Mouse (Mus musculus) stomach, embryonic 16.5 days (tissue): Measurements from ENCODE around the gene Muc1. TPM values are rescaled to one million over a fixed set of nuclear protein-coding genes. Genes with fewer than 3 reads are reported as not detected.
A peak's percentile ranks its signal among the peaks of the same experiment; 100 is the strongest.

Experiments
- ATAC-seq: fragments of 200-750 bp; cut with Nextera tagmentation; 2 replicates; pipeline ENCODE4 v1.8.0; 2017; ENCODE audit warnings: moderate number of reproducible peaks, moderate TSS enrichment; ENCODE audit not compliant: insufficient read depth, low FRiP score
- H3K27ac ChIP-seq: fragments of 300-500 bp; sonication (generic); 2 replicates; pipeline ENCODE4 v1.5.1; 2014; ENCODE audit warnings: low read length
- H3K27me3 ChIP-seq: fragments of 300-500 bp; sonication (generic); 2 replicates; pipeline ENCODE4 v1.6.1; 2014; ENCODE audit warnings: low read length, control low read depth, mixed read lengths; ENCODE audit not compliant: control insufficient read depth, insufficient read depth
- H3K36me3 ChIP-seq: fragments of 300-500 bp; sonication (generic); 2 replicates; pipeline ENCODE4 v1.6.1; 2014; ENCODE audit warnings: low read length; ENCODE audit not compliant: control insufficient read depth, insufficient read depth
- H3K4me1 ChIP-seq: fragments of 300-500 bp; sonication (generic); 2 replicates; pipeline ENCODE4 v1.6.1; 2014; ENCODE audit warnings: low read length, control low read depth, mixed read lengths; ENCODE audit not compliant: control insufficient read depth, insufficient read depth
- H3K4me2 ChIP-seq: fragments of 300-500 bp; sonication (generic); 2 replicates; pipeline ENCODE4 v1.6.1; 2014; ENCODE audit warnings: low read depth, low read length, mixed read lengths
- H3K4me3 ChIP-seq: fragments of 300-500 bp; sonication (generic); replicated peaks from 2 replicates; pipeline ENCODE4 v1.5.1; 2014; ENCODE audit warnings: mild to moderate bottlenecking, low read length
- H3K9ac ChIP-seq: fragments of 300-500 bp; sonication (generic); 2 replicates; pipeline ENCODE4 v1.6.1; 2014; ENCODE audit warnings: low read length
- H3K9me3 ChIP-seq: fragments of 300-500 bp; sonication (generic); replicated peaks from 2 replicates; pipeline ENCODE4 v1.6.1; 2016; ENCODE audit warnings: low read length, control low read depth; ENCODE audit not compliant: control insufficient read depth
- WGBS: fragments of 180-500 bp; shearing (Covaris S2); extraction: QIAGEN DNeasy Blood & Tissue Kit; methylation state at CpG from one replicate; pipeline ENCODE4 v1.1.7; 2014; 5-methylcytosine and 5-hydroxymethylcytosine counted together
- polyA plus RNA-seq: library from polyadenylated mRNA; unstranded; fragments of >200 nt; fragmentation: Nextera tagmentation; extraction: Ambion mirVana; gene quantifications from 2 replicates; pipeline ENCODE4 v1.2.1, GENCODE M21; 2015

The Muc1 gene
- polyA plus RNA-seq: 112 and 164 TPM in 2 replicates

DNA sequence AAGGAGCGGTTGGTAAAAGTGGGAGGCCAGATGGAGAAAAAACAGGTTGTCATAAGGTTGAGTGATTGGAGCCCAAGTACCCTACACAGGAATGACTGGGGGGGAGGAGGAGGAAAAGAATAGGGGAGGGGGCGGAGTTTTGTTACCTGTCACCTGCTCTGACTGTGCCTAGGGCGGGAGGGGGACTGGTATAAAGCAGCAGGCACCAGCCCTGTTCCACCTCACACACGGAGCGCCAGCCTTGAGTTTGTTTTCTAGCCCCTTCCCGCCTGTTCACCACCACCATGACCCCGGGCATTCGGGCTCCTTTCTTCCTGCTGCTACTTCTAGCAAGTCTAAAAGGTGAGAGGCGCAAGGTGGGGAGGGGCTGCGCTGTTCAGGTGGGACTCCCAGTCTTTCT lies at the start of gene Muc1:
Gene Muc1, plus strand, starts transcription at position 222 of the 400 bp plus-strand sequence.
- 25% methylated on average over 10 of the region's 10 CpGs for WGBS
- Histone ChIP-seq H3K4me2 (peak within 1 kb of the TSS; percentile 85), H3K4me3 (peak within 1 kb of the TSS; percentile 52), H3K9ac (peak within 1 kb of the TSS; percentile 69), H3K27ac (peak within 1 kb of the TSS; percentile 83), H3K4me1 (peaks cover 36% of the 10 kb centered on the region), H3K9me3 (no peaks in the 10 kb centered on the region), H3K27me3 (no peaks in the 10 kb centered on the region; the same call in 1 of the 2 replicates), H3K36me3 (no peaks in the 10 kb centered on the region)
- peak; percentile 52 for ATAC-seq

DNA sequence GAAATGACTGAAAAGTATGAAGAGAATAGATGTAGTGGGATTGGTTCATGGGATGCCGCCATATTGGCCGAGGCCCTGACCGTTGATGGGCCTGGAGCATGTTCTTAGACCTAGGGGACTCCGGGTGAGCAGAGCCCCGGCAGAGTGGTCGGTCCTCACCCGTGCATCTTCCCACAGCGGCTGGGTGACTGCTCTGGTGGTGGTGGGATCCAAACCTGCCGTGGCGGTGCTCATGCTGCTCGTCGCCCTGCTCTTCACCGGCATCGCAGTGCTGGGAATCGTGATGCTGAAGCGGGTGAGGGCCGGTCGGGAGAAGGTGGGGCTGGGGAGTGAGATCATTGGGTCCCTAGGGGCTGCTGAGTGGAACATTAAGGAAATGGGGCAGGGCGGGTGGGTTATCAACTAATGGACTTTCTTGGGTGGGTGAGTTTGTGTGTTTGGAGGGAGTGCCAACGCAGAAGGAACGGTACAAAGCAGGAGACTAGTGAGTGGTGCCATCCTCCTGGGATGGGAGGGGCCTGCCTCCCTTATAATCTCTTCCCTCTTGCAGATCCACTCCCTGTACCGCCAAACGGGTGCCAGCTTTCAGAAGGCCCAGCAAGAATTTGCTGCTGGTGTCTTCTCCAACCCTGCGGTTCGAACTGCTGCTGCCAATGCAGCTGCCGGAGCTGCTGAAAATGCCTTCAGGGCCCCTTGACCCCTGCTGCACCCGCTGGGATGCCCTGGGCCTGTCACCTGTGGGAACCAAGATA lies 46.9 kb upstream of the Muc1 start:
- Histone ChIP-seq H3K36me3 (peaks cover 6% of the 10 kb centered on the region; the same call in 1 of the 2 replicates), H3K4me3 (no peak overlapping the region), H3K27me3 (no peaks in the 10 kb centered on the region), H3K9ac (no peak overlapping the region), H3K4me1 (peaks cover 28% of the 10 kb centered on the region), H3K9me3 (no peaks in the 10 kb centered on the region), H3K4me2 (no peak overlapping the region), H3K27ac (peak overlapping the region; percentile 49)
- WGBS: 89% methylated on average over 27 of the region's 27 CpGs
- ATAC-seq: no peak

DNA sequence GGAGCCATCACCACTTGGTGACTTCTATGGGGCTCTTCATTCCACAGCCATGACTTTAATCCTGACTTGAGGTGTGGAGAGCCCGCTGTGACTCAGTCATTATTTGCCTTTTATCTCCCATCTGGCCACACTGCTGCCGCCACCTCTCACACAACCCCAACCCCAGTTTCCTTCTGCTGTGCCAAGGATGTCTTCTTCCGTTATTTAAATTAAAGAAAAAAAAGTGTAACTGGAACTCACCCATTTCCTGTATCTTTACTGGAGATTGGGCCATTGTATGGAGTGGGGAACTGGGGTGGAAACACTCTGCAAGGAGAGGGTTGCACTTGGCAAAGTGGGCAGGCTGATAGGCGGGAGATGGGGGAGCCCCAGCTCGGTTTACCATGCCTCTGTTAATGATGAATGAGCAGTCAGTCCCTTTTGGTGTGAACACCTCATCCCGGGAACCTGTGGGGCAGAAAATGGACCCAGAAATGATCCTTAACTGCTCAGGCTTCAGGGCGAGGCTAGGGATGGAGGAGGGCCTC lies 46.3 kb upstream of the Muc1 start:
- WGBS: 37% methylated on average over 7 of the region's 7 CpGs
- H3K9me3 ChIP-seq: no peaks in the 10 kb centered on the region
- H3K4me2 ChIP-seq: peak overlapping the region; percentile 97; the same call in 1 of the 2 replicates
- ATAC-seq: no peak
- peaks cover 6% of the 10 kb centered on the region; the same call in 1 of the 2 replicates for H3K36me3 ChIP-seq
- H3K27me3 ChIP-seq: no peaks in the 10 kb centered on the region
- H3K4me1 ChIP-seq: peaks cover 28% of the 10 kb centered on the region
- peak overlapping the region; percentile 49 for H3K27ac ChIP-seq
- H3K9ac ChIP-seq: no peak overlapping the region
- H3K4me3 ChIP-seq: peak overlapping the region; percentile 66

DNA sequence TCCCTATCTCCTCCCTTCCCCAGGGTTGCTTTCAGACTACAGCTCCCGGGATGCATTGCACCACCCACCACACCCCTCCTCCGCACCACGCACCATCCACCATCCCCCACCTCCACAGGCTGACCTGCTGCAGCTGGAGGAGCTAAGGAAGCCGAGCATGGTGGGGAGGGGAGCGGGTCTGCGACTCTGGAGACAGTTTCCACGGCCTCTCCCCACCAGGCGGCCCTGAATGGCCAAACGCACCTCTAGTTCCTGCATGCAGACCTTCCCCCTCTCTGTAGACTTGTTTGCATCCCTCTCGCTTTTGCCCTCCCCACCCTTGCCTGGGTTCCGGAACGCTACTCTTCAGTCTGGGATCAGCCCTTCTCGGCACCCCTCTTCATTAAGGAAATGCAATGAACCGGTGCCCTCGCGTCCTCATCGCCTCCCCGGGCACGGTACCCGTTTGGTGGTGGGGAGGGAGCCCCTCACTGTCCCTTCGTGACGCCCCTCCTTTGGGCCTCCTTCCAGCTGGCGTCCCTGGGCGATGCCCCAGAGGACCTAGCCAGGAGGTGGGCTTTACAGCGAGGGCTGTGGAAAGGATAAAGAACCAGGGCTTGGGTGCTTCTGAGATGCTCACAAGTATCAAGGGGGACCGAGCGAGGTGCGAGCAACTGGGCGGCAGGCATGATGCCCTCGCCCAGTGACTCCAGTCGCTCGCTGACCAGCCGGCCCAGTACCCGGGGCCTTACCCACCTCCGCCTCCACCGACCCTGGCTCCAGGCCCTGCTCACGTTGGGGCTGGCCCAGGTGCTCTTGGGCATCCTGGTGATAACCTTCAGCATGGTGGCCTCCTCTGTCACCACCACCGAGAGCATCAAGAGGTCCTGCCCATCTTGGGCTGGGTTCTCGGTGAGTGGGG lies 45.5 kb upstream of the Muc1 start, which contains the start of gene Fam189b:
Gene Fam189b, plus strand, starts transcription at position 86 of the 901 bp plus-strand sequence.
- Histone ChIP-seq H3K27ac (peak within 1 kb of the TSS; percentile 61), H3K9ac (peak within 1 kb of the TSS; percentile 88), H3K4me1 (peaks cover 24% of the 10 kb centered on the region), H3K27me3 (no peaks in the 10 kb centered on the region), H3K4me3 (peak within 1 kb of the TSS; percentile 66), H3K36me3 (peaks cover 6% of the 10 kb centered on the region; the same call in 1 of the 2 replicates), H3K9me3 (no peaks in the 10 kb centered on the region), H3K4me2 (peak within 1 kb of the TSS; percentile 97)
- peak; percentile 96 for ATAC-seq
- 6% methylated on average over 39 of the region's 39 CpGs for WGBS

DNA sequence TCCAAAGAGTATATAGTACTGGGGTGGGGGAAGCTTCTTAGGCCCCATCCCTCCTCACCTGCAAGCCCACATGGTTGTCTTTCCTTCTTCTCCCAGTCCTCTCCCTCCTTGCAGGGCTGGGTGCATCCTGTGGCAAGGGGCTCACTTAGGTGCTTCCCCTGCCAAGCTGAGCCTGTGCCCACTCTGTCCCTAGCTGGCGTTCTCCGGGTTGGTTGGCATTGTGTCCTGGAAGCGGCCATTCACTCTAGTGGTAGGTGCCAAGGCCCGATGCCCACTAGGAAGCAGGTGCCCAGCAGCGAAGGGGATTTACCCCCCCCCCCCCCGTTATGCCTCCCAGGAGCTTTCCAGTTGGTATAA lies 44.9 kb upstream of the Muc1 start:
- peaks cover 18% of the 10 kb centered on the region for H3K4me1 ChIP-seq
- peak overlapping the region; percentile 66 for H3K4me3 ChIP-seq
- H3K27me3 ChIP-seq: no peaks in the 10 kb centered on the region
- ATAC-seq: no peak
- no peak overlapping the region for H3K27ac ChIP-seq
- no peaks in the 10 kb centered on the region for H3K9me3 ChIP-seq
- WGBS: 79% methylated on average over 6 of the region's 6 CpGs
- peaks cover 6% of the 10 kb centered on the region; the same call in 1 of the 2 replicates for H3K36me3 ChIP-seq
- peak overlapping the region; percentile 88 for H3K9ac ChIP-seq
- H3K4me2 ChIP-seq: peak overlapping the region; percentile 97

GRCm38 (mm10) chr3:89187197-89187596 lies 41.7 kb upstream of the Muc1 start:
- ATAC-seq: no peak
- no peak overlapping the region for H3K27ac ChIP-seq
- H3K4me1 ChIP-seq: peaks cover 15% of the 10 kb centered on the region
- no peaks in the 10 kb centered on the region for H3K27me3 ChIP-seq
- 0 out of 2 replicates have a peak overlapping the region, but pooled peaks have one; percentile 25 for H3K9ac ChIP-seq
- H3K36me3 ChIP-seq: no peaks in the 10 kb centered on the region
- WGBS: 54% methylated on average over 23 of the region's 23 CpGs
- H3K9me3 ChIP-seq: no peaks in the 10 kb centered on the region
- H3K4me3 ChIP-seq: no peak overlapping the region
- no peak overlapping the region for H3K4me2 ChIP-seq

DNA sequence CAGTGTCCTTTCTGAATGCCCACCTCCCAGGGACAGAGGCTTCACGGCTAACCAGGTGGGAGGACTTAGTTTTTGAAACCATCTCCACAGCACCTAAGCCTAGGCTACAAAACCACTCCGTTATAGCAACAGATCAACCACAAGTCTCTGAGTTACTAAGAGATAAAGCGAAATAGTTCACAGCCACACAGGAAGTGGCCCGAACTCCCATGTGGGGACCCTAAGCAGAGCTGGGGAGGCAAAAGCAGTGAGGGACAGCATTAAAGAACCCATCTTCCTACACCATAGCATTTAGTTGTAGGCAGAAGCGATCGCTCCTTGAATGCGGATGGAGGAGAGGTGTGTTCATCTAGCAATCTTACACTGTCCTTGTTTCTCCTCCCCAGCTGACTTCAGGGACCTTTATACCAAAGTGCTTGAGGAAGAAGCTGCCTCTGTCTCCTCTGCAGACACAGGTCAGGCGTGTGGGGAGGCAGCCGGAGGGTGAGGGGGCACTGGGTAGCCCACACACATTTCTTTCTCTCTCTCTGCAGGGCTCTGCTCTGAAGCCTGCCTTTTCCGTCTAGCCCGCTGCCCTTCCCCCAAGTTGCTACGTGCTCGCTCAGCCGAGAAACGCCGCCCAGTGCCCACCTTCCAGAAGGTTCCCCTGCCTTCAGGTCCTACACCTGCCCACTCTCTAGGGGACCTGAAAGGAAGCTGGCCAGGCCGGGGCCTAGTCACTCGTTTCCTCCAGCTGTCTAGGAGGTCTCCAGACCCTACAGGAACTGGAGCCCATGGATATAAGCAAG lies 41.0 kb upstream of the Muc1 start:
- Histone ChIP-seq H3K4me3 (no peak overlapping the region), H3K9me3 (no peaks in the 10 kb centered on the region), H3K9ac (0 out of 2 replicates have a peak overlapping the region, but pooled peaks have one; percentile 25), H3K27me3 (no peaks in the 10 kb centered on the region), H3K36me3 (no peaks in the 10 kb centered on the region), H3K27ac (no peak overlapping the region), H3K4me2 (no peak overlapping the region), H3K4me1 (peaks cover 11% of the 10 kb centered on the region)
- ATAC-seq: no peak
- 81% methylated on average over 18 of the region's 18 CpGs for WGBS

GRCm38 (mm10) chr3:89188478-89188875 lies 40.4 kb upstream of the Muc1 start:
- WGBS: 70% methylated on average over 12 of the region's 12 CpGs
- no peak overlapping the region for H3K4me2 ChIP-seq
- no peaks in the 10 kb centered on the region for H3K27me3 ChIP-seq
- no peaks in the 10 kb centered on the region for H3K36me3 ChIP-seq
- no peak overlapping the region for H3K27ac ChIP-seq
- no peaks in the 10 kb centered on the region for H3K9me3 ChIP-seq
- ATAC-seq: no peak
- H3K9ac ChIP-seq: no peak overlapping the region
- H3K4me3 ChIP-seq: no peak overlapping the region
- H3K4me1 ChIP-seq: peaks cover 11% of the 10 kb centered on the region
